Mouse (Mus musculus): ENCODE measurements around the gene Igfbp5.

The Igfbp5 gene

DNA sequence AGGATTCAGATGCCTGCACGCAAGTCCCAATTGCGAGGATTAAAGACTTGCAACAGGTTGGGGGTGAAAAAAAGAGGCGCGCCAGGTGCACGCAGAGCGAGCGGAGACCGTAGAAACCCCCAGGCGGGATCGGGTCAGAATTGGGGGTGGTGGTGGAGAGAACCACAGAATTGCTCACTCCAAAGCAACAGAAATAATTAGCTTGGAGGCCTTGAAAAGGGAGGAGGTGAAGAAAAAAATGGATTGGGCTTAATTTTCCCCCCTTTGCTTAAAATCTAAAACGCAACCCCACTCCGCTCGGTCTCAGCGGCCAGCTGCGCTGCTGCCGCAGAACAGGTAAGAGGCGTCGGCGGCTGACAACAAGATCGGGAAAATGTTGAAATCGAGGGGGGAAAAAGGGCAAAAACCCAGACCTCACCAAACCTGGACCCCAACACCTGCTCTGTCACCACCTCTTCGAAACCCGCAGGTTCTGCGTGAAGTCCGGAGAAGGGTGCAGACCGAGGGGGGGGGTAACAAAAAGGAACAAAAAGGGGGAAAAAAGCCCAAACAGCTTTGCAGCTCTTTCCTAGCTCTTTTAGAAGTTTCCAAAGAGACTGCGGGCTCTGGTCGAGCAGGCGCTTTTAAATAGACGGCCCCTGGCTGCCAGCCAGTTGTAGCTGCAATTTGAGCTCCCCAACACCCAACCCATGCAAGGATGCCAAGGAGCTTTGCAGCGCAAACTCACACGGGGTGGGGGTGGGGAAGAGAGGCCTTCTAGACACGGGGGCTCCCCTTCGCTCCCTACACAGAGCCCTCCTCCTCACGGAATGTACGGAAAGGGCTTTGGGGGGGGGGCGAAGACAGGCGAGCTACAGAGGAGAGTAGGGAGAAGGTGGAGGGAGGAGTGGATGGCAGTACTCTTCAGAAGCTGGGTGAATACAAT, at the start of gene Igfbp5:
Igfbp5 (minus strand) TSS at position 598 of the 925 bp plus-strand sequence.
- peak; percentile 93 to 96 for DNase-seq

DNA sequence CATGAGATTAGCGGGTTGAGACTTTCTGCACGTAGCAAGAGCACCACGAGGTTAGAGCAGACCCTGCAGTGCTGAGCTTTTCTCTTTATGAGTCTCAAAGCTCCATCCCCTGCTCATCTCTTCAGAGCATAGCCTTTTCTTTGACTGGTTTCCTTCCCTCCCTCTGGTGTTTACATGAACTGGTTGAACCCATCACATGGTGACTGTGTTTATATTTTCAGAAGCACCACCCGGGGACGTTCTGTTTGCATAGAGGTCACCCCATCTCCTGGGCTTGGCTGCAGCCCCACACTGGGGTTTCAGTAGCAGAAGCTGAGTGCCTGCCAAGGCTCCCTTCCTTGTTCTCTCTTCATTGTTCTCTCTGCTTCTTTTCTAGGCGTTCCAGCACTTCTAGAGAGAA, 40.1 kb upstream of the Igfbp5 start:
- peak; percentile 60 to 80 for DNase-seq

DNA sequence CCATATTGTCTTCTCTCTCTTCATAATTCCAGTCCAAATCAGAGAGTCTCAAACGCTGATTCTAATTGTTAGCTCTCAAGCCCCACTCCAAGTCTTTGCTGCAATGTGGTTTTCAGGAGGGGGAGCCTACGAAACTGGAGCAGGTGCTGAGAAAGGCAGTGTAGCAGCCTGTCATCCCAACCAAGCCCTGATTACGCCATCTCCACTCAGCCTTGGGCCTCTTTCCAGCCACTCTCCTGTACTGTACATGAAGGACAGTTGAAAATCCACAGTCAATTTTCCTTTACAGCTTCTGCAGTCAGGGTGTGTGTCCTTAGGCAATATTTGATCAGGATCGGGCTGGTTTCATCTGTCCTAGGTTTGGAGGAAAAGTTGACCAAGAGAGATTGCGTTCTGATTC, 38.4 kb upstream of the Igfbp5 start:
- DNase-seq: no peak

DNA sequence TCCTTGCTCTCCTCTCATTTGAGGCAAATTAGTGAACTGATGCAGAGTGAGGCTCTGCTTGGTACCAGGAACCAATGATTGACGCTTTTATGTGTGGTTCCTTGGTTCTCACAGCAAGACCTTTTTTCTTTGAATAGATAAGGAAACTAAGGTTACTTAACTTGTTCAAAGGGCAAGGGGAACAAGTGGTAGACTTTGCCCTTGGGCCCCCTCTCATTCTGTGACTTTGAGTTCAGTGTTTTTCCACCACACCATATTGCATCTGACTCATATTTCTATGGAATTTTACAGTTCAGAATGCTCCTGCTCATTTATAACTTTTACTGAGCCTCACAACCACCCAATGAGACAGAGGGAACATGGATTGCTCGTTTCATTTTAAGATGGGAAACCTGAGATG, 21.1 kb upstream of the Igfbp5 start:
- DNase-seq: no peak

DNA sequence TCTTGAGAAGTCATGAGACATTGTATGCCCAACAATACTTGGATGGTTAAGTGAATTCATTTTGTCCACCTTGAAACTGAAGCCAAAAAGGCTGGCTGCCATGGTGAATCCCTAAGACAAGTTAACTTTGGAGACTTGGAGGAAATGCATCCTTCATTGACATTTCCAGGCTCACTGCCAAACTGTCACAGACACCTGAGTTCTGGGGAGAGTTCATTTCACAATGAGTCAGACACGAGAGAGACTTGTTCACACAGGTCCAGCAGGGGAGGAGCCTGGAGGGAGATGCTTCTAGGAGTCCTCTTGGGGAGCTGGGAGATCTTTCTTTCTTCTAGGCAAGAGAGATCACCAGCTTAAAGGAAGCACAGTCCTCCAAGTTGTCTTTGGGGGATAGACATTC, 13.2 kb upstream of the Igfbp5 start:
- no peak for DNase-seq

DNA sequence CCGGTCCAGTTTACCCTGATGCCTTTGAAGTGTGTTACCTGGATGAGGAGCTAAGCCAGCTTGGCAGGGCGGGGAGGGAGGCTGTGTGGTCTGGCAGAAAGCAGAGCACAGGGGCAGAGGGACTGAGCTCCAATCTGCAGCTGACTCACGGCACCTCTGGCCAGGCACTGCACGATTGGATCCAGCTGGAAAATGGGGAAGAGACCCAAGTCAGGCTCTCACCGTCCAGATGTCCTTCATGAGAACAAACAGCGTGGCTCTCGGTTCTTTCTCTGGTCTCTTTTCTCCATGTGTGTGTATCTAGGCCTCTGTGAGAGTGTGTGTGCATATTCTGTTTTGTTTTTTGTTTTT, 11.1 kb upstream of the Igfbp5 start:
- DNase-seq: no peak

DNA sequence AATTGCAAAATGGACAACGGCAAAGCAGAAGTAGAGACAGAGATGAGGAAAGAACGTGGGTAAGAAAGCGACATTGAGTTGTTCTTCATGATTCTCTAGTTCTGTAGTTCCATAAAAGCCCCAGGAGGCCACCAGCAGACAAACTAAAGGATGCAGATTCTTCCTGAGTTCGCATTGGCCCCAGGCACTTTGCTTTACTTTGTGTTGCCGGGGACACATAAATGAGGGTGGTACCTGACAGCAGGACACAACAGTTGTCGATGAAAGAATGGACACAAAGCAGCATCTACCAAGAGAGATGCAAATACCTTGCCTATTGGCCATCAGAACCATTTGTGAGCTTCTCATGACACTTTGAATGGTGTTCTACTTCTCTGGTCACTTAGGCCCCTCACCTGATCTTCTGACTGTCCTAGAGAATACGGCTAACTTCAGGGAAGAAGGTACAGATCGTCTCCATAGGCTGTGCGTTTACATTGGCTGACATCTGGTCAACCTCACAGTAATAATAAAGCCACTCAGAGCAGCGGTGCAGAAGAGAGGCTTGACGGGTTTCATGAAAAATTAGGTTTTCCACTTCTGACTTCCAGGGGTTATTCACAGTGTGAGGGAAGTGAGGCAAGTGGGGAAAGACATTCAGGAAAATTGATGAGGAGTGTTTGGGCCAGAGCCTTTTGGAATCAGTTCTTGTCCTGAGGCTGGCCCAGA, 10.6 kb upstream of the Igfbp5 start:
- DNase-seq: no peak

DNA sequence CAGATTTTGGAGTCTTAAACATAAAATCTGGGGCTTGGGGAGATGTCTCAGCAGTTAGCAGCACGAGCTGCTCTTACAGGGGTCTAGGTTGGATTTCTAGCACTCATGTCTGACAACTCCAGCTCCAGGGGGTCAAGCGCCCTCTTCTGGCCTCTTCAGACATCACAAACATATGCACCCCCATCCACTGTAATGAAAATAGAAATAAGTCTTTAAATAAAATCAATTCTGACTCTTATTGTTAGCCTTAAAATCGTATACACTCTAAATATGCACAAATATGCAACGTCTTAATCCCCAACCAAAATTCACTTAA, 4.6 kb upstream of the Igfbp5 start:
- no peak for DNase-seq

DNA sequence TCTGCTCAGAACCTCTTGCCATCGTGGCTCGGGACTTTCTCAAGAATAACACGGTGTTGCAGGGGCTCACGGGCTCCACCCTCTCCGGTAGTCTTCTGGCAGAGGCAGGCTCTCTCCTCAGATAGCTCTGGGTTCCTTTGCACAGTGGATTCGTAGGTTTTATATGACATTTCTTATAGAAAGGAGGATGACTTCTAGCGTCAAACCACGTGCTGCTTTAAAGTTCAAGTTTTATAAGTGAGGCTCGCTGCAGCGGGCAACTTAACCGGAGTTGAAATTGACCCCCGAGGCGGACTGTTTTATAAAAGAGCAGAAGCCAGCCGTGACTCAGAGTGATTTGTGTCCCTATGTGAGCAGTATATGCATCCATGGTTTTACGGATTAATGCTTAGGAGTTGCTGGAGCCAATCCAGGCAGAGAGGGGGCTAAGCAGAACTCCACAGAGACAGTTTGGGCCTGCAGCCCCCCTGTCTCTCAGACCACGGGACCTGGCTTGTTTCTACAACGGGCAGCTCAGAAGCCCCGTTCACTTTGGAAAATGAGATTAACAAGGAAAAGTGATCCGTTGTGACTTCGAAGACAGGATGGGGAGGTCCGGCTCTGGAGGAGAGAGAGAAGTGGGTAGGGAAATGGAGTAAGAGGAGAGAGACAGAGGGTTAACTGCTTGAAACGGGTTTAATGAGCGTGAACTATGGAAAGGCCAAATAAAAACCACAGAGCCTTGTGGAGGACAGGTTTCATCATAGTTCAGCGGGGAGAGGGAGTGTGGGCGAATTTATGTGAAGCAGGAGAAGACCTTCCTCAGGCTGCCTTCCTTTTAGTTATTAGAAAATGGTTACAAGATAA, 4.0 kb upstream of the Igfbp5 start:
- DNase-seq: no peak

DNA sequence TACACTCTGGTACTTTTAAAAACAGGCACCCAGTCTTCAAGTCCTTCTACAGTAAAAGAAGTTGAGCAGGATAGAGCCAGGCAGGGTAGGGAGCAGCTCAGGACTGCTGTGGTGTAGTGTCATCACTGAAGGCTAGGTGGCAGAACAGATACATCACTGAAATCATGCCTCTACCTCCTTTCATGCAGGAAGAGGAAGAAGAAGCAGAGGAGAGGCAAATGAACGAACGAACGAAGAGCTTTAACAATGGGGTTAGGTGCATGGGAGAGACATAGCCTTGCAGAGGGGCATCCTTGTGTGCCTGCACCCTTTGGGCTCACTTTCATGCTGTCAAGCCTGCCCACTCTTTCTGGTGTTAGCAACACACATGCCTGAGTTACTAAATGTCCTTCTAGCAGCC, 3.2 kb upstream of the Igfbp5 start:
- DNase-seq: peak; percentile 68 to 70

DNA sequence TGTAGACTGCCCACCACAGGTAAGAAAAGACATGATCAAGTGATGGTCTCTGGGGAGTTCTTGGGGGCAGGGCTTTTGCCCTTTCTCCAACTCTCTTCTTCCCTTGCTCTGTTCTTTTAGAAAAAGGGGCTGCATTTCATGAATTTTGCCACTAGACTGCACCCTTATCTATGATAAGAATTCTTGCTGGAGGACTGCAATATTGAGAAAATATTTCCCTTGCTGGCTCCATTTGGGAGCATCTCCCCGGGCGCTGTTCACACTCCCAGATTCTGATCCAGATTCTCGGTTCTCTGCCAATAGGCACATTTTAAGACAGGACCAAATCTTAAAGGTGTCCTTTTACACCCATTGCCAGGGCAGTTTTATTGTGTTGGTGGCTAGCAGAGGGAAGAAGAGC, 1.4 kb upstream of the Igfbp5 start:
- DNase-seq: no peak

DNA sequence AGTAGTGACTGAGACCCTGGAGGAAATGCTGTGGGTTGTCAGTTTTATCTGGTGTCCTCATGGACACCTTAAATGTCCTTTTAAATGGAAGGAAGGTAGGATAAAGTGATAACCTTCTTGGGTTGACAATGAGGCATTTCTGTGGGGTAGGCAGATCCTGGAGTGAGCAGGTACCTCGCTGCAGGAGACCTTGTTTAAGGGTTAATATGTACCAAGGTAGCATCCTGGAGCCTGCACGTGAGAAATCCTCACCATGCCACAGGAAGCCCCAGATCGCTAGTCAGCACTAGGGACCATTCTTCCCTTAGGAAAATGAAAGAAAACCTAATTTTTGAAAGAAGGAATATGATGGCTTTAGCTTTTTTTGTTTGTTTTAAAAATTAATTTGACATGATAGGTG, 1.0 kb upstream of the Igfbp5 start:
- no peak for DNase-seq

DNA sequence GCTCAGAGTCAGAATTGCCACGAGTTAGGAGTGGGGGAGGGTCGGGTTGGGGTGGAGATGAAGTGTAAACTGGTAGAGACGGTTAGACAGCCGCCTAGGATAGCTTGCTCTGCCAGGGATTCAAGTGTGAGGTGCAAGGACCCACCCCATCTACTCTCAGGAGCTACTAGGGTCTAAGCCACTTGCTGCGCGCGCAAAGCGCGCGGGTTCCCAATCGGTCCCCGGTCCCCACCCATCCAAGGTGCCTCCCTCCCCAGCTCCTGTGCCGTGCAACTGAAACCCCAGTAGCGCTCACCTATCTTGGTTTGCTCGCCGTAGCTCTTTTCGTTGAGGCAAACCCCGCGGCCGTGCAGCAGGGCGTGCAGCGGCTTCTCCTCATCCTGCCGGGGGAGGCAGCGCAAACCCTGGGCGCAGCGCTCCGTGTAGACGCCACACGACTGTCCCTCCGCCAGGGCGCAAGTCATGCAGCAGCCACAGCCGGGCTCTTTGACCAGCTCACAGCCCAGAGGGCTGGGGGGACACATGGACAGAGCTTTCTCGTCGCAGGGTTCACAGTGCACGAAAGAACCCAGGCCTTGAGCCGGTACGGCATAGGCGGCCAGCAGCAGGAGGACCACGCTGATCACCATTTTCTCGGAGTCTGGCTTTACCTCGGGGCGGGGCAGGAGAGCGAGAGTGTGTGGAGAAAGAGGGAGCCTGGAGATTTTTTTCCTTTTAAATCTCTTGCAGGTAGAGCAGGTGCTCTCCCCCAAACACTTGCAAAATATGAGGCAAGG, 985 bp downstream of the Igfbp5 start:
- DNase-seq: peak; percentile 61 to 73

DNA sequence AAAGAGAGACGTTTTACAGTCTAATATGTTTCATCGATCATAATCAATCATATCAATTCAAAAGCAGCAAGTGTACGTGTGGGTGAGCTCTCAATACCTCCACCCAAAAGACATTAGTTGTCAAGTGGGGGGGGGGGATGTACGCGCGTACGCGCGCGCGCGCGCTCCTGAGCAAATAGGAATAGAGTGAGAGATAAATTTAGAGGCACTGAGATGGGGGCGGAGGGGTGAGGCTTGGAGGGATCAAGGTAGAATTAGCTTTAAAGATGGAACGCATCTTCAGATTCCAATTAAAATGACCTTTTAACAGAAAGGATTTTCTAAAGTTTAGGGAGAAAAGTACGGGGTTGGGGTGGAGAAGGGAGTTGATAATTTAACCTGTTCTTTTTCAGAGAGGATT, 1.6 kb downstream of the Igfbp5 start:
- no peak for DNase-seq

DNA sequence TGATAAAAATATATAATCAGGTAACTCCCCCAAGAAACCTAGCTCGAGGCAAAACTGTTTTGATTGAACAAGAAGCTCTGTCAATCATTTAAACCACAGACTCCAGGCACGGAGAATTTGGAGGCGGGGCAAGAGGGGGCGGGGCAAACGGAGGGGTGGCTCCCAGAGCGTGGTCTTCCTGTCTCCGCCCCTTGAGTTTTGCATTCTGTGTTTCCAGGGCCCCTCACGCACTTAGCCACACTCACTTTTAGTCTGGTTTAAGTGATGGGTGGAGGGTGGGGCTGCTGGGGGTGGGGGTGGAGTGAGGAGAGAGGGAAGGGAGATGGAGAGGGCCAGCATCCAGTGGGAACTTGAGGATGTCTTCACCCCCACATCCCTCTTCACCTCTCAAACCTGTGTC, 2.2 kb downstream of the Igfbp5 start:
- peak; percentile 92 to 93 for DNase-seq

DNA sequence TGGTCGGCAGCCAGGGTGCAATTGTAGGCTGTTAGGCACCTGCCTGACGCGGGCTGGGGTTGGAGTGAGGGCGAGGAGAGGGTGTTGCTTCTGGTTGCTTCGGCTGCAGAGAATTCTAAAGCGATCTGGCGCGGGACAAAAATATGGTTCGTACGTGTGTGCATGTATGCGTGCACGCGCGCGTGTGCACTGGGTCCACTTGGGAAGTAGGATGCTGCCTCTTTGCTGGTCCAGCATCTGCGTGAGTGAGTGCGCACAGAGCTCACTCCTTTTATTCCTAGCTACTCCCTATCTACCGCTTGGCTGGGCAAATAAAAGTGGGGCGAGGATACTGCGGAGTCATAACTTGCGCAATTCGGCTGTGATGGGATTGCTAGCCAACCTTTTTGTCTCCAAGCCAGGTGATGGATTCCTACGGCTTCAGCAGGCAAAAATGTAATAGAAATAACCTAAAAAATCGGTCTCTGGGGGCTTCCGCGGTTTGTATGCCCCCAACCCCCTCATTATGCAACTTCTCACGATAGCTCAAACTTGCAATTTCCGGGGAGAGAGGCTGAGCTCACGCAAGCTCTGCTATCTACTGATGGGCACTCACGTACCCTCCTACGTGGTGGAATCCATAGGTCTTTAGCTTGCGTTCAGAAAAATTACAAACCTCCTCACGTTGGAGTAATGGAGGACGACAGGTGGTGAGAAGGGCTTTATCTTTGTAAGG, 2.8 kb downstream of the Igfbp5 start:
- DNase-seq: peak in 1 of 2 experiments; percentile 77

DNA sequence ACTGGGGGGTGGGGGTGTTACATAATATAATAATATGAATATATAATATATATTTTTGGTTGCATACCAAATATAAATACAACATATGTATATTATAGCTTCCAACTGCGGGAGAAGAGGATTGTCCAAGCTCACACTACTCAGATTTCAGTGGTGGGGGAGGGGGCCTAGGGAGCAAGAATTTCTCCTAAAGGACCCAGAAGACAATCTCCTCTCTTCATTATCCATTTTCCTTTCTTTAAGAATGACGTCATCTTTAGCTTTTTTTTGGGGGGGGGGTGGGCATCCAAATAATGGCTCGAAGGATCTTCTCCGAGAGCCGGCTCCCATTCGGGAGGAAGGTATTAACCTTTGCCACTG, 3.4 kb downstream of the Igfbp5 start:
- no peak for DNase-seq

DNA sequence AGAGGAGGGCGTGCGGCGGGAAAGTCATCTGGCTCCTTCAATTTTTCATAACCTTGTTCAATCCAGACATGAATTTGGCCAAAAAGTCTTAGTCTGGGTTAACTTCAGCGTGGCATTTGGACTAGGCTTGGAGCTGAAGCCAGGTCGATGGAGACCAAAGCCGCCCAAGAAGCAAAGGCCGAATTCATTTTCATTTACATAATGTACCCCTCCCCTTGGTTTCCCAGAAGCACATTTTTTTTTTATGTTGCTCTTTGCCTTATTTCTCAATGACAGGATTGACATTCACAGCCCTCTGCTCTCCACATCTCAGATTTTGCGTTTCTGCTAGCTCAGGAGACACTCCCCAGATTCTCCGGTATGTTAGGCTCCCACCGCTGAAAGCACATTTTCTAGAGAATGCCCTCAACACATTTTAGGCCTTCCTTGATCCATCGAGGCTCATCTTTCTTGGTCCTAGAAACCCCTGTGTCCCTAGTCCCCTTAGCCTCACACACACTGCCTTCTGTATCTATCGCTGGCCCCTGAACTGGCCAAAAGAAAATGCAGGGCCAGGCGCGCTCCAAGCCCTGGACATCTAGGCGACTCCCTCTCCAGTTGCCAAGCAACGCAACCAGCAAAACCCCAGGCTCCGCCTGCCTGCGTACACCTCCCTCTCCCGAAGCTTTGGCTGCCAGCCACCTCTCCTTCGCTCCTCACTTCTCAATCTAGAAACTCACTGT, 3.9 kb downstream of the Igfbp5 start:
- DNase-seq: peak; percentile 94 to 97

DNA sequence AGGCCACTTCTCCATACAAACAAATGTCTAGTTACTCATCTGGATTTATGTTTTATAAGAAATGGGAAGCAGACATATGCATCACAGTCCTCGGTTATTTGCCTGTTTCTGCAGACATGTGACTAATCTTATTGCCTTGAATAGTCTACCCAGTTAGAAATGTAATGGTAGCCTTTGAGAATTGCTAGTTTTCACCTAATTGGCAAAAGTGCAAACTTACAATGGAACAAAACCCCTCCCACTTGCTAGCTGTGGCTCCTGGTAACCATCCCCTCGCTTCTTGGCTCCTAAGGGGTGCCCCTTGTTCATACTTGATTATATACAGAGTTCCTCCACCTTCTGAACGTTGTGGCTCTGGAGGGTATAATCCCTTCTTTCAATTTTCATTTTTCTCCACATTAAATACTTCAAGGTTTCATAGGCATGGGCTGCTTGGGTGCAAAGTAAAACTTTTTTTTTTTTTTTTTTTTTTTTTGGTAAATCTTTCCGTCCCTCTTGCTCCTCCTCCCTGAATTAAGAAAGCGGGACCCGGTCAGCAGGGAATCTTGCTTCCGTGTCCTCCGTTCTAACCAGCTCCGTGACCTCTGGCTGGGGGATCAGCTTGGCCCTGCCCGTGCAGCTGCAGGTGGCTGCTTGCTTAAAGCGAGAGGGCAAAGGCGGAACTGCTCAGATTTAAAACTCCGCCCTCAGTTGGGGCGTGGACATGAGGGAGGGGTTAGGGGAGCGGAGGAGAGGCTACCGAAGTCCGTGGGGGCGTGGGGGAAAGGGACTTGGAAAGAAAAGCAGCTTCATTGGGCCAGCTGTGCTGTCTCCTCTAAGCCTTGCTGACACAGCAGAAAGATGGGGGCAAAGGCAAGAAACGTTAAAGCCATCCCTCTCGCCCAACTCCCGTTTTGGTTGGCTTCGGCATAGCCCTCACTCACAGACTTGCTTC, 4.7 kb downstream of the Igfbp5 start:
- peak; percentile 91 to 97 for DNase-seq

DNA sequence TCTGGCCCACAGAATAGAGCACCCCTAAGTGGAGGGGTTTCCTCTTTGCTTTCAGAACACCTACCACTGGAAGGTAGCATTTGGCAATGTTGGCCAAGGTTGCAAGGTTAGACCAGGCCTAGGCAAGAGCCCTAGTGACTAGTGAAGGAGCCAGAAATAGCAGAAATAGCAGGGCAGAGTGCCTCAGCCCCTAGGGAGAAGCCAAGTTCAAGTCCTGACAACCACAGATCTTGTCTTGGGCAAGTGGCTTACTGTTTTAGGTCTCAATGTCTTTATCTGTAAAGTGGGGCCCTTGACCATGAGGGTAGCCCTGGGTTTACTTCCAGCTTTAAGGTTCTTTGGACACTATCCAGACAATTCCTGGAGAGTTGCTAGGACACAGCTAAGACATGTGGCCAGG, 5.4 kb downstream of the Igfbp5 start:
- DNase-seq: peak in 1 of 2 experiments; percentile 33

All from kidney, postnatal 25 days (tissue).